Mouse (Mus musculus): ENCODE data around the gene Mcidas.
"Not testable (repeated sequence)": the region's sequence is repeated elsewhere in the genome, so short reads cannot be mapped to it uniquely, and the experiment has no call there.

Gene Mcidas

GRCm38 (mm10) chr13:113013174-113013953 is 19.7 kb downstream of the Mcidas start:
- DNase-seq: not testable (repeated sequence)

DNA sequence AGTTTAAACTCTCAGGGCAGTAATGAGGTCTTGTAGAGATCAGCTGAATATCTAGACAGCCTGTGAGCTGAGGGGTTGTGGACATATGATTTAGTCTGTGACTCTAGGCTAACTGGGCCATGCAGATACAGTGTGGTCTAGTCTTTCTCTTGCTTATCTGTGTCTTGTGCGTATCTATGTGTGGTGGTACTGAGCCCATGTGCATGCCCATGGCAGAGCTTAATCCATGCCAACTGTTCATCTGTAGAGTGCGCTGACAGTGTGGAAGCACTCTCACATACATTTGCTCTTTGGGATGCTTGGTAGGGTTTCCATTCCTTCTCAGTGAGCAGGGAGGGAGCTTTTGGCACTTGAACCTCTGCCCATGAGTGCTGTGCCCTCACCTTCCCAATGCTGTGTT is 27.9 kb downstream of the Mcidas start:
- DNase-seq: no peak

DNA sequence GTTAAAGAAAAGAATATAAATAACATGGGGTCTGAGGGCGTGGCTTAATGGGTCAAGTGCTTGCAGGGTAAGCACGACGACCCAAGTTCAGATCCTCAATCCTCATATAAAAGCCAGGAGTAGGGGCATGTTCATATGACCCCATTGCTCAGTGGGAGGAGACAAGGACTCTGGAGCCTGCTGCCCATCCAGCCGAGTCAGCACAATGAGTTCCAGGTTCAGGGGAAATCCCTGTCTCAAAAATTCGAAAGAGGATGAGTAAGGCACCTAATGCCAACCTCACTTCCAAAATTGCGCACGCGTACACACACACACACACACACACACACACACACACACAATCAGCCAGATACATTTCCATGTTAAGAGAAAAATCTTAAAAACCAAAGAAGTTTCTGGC is 28.8 kb downstream of the Mcidas start:
- no peak for DNase-seq

DNA sequence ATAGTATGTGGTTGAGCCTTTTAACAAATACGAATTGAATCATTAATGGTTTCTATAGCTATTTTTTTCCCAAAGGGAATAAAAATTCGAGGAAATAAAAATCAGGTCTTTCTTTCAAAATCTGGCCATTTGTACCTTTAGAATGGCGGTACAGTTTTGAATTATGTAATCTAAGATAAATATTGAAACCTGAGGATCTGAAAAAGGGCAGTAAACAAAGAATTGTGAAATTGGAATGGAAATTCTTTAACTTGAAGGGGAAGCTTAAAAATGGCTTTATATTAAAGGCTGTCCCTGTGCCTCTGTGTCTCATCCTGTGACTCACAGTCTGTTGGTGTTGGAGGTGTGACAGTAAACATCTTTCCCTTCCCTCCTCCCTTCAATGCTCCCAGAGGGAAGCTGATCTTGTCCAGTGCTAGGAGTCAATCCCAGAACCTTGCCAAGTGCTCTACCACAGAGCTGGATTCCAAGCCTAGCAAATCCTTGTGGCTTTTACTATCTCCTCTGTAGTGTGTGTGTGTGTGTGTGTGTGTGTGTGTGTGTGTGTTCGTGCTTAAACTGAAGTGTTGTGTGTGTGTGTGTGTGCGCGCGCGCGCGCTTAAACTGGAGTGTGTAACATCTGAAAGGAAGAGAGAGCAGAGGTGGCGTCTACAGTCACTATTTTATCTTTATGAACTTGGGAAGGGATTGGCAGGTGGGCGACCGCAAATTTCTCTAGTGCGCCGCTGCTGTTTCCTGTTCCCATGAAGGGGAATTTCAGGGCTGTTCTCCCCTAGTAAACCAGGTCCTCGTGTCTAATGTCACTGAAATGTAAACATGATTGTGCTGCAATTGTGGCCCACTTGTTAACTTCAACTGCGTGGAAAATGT is 29.9 kb downstream of the Mcidas start:
- no peak for DNase-seq

DNA sequence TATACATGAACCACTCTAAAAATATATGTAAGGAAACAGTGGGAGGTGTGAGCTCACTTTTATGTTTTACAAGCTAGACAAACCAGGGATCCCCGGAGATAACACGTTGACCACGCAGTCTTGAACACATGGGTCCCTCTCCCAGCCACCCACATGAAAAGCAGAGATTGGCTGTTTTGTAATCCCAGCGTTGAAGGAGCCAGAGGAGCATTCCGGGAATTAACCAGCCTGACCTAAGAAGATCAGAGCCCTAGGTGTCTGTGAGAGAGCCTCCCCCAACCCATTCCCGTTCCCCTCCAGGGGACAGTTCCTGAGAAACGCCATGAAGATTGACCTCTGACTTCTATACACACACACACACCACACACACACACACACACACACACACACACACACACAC is 37.7 kb downstream of the Mcidas start:
- DNase-seq: peak; percentile 18

GRCm38 (mm10) chr13:113031792-113032571 is 38.3 kb downstream of the Mcidas start:
- DNase-seq: peak; percentile 47

- DNase-seq: no peak
Measured at GRCm38 (mm10) chr13:113032831-113033230, 39.2 kb downstream of the Mcidas start.

DNA sequence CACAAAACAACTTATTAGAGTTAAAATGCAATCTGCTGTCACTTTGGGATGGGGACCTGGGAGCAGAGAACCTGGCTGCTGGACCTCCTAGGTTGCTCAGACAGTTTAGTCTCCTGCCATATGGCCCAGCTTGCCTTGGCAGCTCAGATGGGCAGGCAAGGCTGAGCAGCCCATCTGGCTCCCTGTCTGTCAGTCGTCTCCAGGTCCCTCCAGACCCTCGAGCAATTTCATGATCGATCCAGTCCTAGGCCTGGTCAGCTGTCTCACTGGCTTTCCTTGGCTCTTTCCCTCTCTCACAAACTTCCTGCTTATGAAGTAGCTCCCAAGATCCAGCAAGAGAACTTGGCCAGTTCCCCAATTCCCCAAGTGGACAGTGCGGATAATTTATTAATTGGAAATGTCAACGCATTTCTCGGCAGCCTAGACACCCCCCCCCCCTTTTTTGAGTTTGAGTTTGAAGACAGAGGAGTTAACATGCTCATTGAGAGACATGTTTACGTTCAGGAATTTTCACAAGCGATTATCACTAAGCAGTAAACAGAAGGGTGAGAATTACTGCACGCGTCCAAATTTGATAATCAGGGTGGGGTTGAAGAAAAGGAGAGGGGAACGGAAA is 40.7 kb downstream of the Mcidas start:
- DNase-seq: no peak

DNA sequence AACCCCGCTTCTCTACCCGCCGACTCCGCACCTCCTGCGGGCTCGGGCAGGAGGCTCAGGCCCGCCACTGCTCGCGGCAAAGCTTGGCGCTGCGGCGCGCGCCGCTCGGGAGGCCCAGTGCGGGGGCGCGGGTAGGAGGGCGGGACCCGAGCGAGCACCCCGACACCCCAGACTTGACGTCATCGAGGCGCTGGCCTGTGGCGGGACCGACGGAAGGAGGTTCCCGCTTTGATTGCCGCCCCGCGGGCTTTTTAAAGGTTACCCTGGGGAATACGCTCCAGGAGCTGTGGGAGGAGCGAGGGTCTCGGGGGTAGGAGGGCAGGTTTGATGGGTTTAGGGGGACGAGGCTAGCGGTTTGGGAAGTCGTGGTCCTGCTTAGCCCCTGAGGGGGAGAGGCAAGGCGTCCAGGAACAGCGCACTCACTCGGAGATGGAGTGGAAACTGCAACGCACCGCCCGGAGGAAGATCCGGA is 41.3 kb downstream of the Mcidas start, which contains the start of gene Cdc20b:
Gene Cdc20b, plus strand, starts transcription at position 162 of the 472 bp plus-strand sequence.
- DNase-seq: peak; percentile 54

DNA sequence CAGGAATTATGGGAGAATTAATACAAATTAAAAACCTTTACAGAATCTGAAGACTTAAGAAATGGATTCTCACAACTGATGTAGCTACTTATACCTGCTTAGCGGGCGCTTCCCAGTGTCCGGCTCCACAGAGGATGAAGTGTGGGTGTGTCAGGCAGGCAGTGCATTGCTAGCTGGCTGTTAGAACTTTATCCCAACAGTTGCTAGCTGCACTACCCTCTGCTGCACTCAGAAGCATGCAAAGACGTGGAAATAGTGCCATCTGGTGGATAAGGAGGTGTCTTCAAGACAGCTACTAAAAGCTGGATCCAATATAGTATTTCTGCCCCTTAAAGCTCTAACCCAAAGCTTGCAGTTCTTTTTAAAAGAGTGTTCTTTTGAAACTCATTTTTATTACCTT is 42.2 kb downstream of the Mcidas start:
- peak; percentile 83 for DNase-seq

- no peak for DNase-seq
Measured at GRCm38 (mm10) chr13:113044876-113045275, 51.2 kb downstream of the Mcidas start.

DNA sequence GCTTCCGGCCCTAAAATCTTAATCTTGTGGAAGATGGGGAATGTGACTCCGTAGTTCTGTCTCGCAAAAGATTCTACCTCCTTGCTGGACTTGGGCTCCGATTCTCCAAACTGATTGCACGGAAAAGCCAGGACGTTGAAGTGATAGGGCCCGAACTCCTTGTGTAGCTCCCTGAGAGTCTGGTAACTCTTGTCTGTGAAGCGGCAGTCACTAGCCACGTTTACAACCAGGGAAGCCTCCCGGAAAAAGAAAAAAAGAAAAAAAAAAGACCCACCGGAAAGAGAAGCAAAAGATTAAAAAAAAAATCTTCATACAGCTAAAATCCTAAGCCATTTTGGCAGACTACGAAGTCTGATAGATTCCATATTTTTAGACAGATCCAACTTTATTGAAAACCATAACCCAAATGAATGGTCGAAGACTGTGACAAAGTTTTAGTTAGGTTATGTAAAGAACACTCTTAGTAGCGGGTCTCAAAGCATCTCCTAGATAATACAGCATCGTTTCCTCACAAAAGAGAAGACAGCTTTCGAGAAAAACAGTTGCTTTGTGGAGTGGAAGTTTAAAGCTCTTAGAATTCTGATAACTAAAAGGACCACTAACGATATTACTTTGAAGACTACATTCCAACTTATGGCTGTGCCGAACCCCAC is 51.9 kb downstream of the Mcidas start:
- DNase-seq: no peak

DNA sequence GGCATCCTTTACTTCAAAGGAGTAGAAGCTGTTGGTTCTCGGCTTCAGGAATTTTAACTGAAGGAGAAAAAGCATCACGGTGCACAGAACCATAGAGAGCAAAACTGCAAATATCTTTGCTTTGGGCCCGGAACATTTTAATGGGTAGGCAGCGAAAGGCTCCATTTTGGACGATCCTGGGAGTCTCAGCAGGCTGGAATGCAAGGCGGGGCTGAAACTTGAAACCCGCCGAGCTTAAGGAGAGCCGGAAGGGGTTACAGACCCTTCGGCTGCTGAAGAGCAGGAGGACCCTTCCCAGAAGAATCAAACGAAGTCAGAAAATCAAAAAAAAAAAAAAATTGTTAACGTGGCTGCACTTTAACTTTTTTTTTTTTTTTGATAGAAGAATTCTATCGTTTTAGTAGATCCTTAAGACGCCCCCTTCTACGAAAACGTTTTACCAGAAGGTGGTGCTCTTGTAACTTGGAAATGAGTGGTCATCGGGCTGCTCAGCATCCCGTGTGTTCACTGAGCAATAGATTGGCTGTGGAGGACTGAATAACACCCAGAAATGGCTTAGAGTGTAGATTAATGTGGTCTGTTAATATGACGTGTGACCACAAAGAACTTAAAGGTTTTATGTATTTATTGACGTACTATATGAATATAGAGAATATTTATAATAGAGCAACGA is 52.7 kb downstream of the Mcidas start, which contains the start of gene Gpx8:
Gene Gpx8, minus strand, starts transcription at position 200 of the 673 bp plus-strand sequence.
- DNase-seq: peak; percentile 51

DNA sequence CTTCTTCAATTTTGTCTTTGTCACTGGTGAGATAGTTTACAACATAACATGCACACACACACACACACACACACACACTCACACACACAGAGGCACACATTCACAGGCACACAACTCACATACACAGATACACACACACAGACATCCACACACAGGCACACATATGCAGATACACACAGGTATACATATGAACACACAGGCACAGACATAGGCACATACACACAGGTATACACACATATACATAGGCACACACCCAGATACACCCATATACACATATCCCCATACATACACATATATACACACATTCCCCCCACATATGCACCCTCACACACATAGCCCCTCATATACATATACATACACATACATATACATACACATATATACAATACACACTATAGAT is 53.4 kb downstream of the Mcidas start:
- DNase-seq: no peak

DNA sequence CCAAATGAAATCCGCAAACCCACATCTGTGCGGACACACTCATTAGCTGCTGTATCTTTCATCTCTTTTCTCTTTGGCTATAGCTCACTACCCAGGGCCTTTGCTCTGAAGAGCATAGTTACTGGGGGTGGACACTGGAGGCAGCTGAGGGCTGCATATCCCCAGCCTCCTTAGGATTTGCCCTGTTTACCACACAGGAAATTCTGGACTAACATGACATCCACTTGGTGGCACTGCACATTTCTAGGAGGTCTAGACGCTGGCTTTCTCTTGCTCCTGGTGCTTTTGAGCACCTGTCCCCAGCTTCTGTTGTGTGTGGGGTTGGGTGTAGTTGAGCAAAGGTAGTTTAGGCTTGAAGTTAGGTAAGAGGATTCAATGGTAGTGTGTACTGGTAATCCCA is 54.0 kb downstream of the Mcidas start:
- no peak for DNase-seq

Data from right cerebral cortex, adult 18-20 months (tissue).